Mouse (Mus musculus): ENCODE results near the gene Gpnmb.

- TF ChIP-seq CTCF (conservative IDR thresholded peaks at IDR 0.05; ENCODE audit: low read length) (no peak), NANOG (IDR thresholded peaks at IDR 0.05; ENCODE audit: borderline replicate concordance, low read length) (no peak), POU5F1 (IDR thresholded peaks at IDR 0.05; ENCODE audit: borderline replicate concordance, low read length) (no peak)
These were observed 19.2 kb upstream of the Gpnmb start for GRCm38 (mm10) chr6:49017150-49017549.
